Mouse (Mus musculus): ENCODE measurements around the gene 1700125H20Rik.
"Not testable (repeated sequence)": the region's sequence is repeated elsewhere in the genome, so short reads cannot be mapped to it uniquely, and the experiment has no call there.

The 1700125H20Rik gene

GRCm38 (mm10) chr11:85170058-85170740, at the start of gene 1700125H20Rik:
Gene 1700125H20Rik, plus strand, starts transcription at chr11:85170404.
- DNase-seq (ENCODE audit: low read depth, low spot score): peak; percentile 64

- DNase-seq (ENCODE audit: low read depth, low spot score): no peak
These were observed 48.1 kb upstream of the 1700125H20Rik start for GRCm38 (mm10) chr11:85122073-85122472.

- DNase-seq (ENCODE audit: low read depth, low spot score): no peak
These were observed 46.8 kb upstream of the 1700125H20Rik start for GRCm38 (mm10) chr11:85123267-85123992.

GRCm38 (mm10) chr11:85126257-85127102, 43.7 kb upstream of the 1700125H20Rik start:
- DNase-seq (ENCODE audit: low read depth, low spot score): no peak

GRCm38 (mm10) chr11:85128883-85129282, 41.3 kb upstream of the 1700125H20Rik start:
- DNase-seq (ENCODE audit: low read depth, low spot score): no peak

GRCm38 (mm10) chr11:85131542-85131941, 38.7 kb upstream of the 1700125H20Rik start:
- no peak for DNase-seq (ENCODE audit: low read depth, low spot score)

GRCm38 (mm10) chr11:85138776-85139474, 31.3 kb upstream of the 1700125H20Rik start:
- DNase-seq (ENCODE audit: low read depth, low spot score): no peak

GRCm38 (mm10) chr11:85139581-85140540, 30.3 kb upstream of the 1700125H20Rik start, which contains the start of gene Usp32:
Gene Usp32, minus strand, starts transcription at chr11:85140161.
- DNase-seq (ENCODE audit: low read depth, low spot score): peak; percentile 95

GRCm38 (mm10) chr11:85152256-85152930, 17.8 kb upstream of the 1700125H20Rik start:
- DNase-seq (ENCODE audit: low read depth, low spot score): no peak

GRCm38 (mm10) chr11:85157301-85157700, 12.9 kb upstream of the 1700125H20Rik start:
- DNase-seq (ENCODE audit: low read depth, low spot score): no peak

- DNase-seq (ENCODE audit: low read depth, low spot score): not testable (repeated sequence)
These were observed 7.2 kb upstream of the 1700125H20Rik start for GRCm38 (mm10) chr11:85163014-85163413.

GRCm38 (mm10) chr11:85164371-85164770, 5.8 kb upstream of the 1700125H20Rik start:
- no peak for DNase-seq (ENCODE audit: low read depth, low spot score)

GRCm38 (mm10) chr11:85167503-85167902, 2.7 kb upstream of the 1700125H20Rik start:
- DNase-seq (ENCODE audit: low read depth, low spot score): no peak

- no peak for DNase-seq (ENCODE audit: low read depth, low spot score)
These were observed 629 bp downstream of the 1700125H20Rik start for GRCm38 (mm10) chr11:85170833-85171232.

- DNase-seq (ENCODE audit: low read depth, low spot score): no peak
These were observed 5.7 kb downstream of the 1700125H20Rik start for GRCm38 (mm10) chr11:85175941-85176340.

GRCm38 (mm10) chr11:85177761-85178160, 7.6 kb downstream of the 1700125H20Rik start:
- DNase-seq (ENCODE audit: low read depth, low spot score): no peak

GRCm38 (mm10) chr11:85178413-85178812, 8.2 kb downstream of the 1700125H20Rik start:
- no peak for DNase-seq (ENCODE audit: low read depth, low spot score)

GRCm38 (mm10) chr11:85182617-85183283, 12.5 kb downstream of the 1700125H20Rik start:
- no peak for DNase-seq (ENCODE audit: low read depth, low spot score)

- DNase-seq (ENCODE audit: low read depth, low spot score): no peak
These were observed 13.1 kb downstream of the 1700125H20Rik start for GRCm38 (mm10) chr11:85183284-85183779.
